Mouse (Mus musculus): ENCODE results near the gene Cfap43. TPM values are rescaled to one million over a fixed set of nuclear protein-coding genes. Genes with fewer than 3 reads are reported as not detected.

The Cfap43 gene
- polyA plus RNA-seq, 1 experiment, result 0.02 TPM

- Histone ChIP-seq H3K4me3 (no peak overlapping the region), H3K36me3 (ENCODE audit: control insufficient read depth, insufficient read depth) (peaks cover 1% of the 10 kb centered on the region), H3K27me3 (ENCODE audit: control insufficient read depth, insufficient read depth, insufficient read length) (no peaks in the 10 kb centered on the region), H3ac (ENCODE audit: control insufficient read depth, insufficient read length) (no peak overlapping the region), H3K4me2 (ENCODE audit: low read depth) (peak overlapping the region; percentile 27), H3K79me2 (ENCODE audit: control insufficient read depth, insufficient read depth) (no peaks in the 10 kb centered on the region)
- TF ChIP-seq MYOG (IDR thresholded peaks at IDR 0.05; ENCODE audit: control insufficient read depth in 1 of 3, insufficient read depth in 1 of 3, insufficient read length in 2 of 3, low read depth in 2 of 3) (no peak), POLR2AphosphoS2 (IDR thresholded peaks at IDR 0.05; ENCODE audit: insufficient read length, low read depth) (no peak), MYOD1 (IDR thresholded peaks at IDR 0.05; ENCODE audit: control insufficient read depth in 1 of 3, insufficient read length in 2 of 3, low read depth in 2 of 3) (no peak), E2F4 (IDR thresholded peaks at IDR 0.05; ENCODE audit: insufficient read depth) (no peak), TCF3 (IDR thresholded peaks at IDR 0.05; ENCODE audit: insufficient read length, low read depth) (no peak), REST (IDR thresholded peaks at IDR 0.05; ENCODE audit: insufficient read depth, insufficient read length) (no peak), TCF12 (IDR thresholded peaks at IDR 0.05; ENCODE audit: insufficient read depth, poor library complexity, severe bottlenecking) (no peak), MAX (IDR thresholded peaks at IDR 0.05; ENCODE audit: low read depth) (no peak), POLR2A (IDR thresholded peaks at IDR 0.05; ENCODE audit: insufficient read length, low read depth) (no peak), SRF (IDR thresholded peaks at IDR 0.05; ENCODE audit: control insufficient read depth, insufficient read length, low read depth) (no peak), CEBPB (IDR thresholded peaks at IDR 0.05; ENCODE audit: insufficient read depth, poor library complexity, severe bottlenecking) (no peak), USF1 (IDR thresholded peaks at IDR 0.05; ENCODE audit: low read depth) (no peak)
Measured at GRCm38 (mm10) chr19:47888037-47888436, 31.1 kb downstream of the Cfap43 start.

- Histone ChIP-seq H3K36me3 (ENCODE audit: control insufficient read depth, insufficient read depth) (no peaks in the 10 kb centered on the region), H3K27me3 (ENCODE audit: control insufficient read depth, insufficient read depth, insufficient read length) (no peaks in the 10 kb centered on the region), H3K79me2 (ENCODE audit: control insufficient read depth, insufficient read depth) (no peaks in the 10 kb centered on the region), H3ac (ENCODE audit: control insufficient read depth, insufficient read length) (no peak overlapping the region), H3K4me3 (no peak overlapping the region), H3K4me2 (ENCODE audit: low read depth) (peak overlapping the region; percentile 80)
- no peak for TF ChIP-seq REST (IDR thresholded peaks at IDR 0.05; ENCODE audit: insufficient read depth, insufficient read length)
- peak; percentile 6 to 95 (median 87) for TF ChIP-seq MYOD1 (IDR thresholded peaks at IDR 0.05; ENCODE audit: control insufficient read depth in 1 of 3, insufficient read length in 2 of 3, low read depth in 2 of 3)
- TF ChIP-seq POLR2A (IDR thresholded peaks at IDR 0.05; ENCODE audit: insufficient read length, low read depth), result no peak
- peak; percentile 86 for TF ChIP-seq TCF3 (IDR thresholded peaks at IDR 0.05; ENCODE audit: insufficient read length, low read depth)
- TF ChIP-seq E2F4 (IDR thresholded peaks at IDR 0.05; ENCODE audit: insufficient read depth), result no peak
- TF ChIP-seq MYOG (IDR thresholded peaks at IDR 0.05; ENCODE audit: control insufficient read depth in 1 of 3, insufficient read depth in 1 of 3, insufficient read length in 2 of 3, low read depth in 2 of 3), result peak; percentile 67 to 96 (median 84)
- peak; percentile 34 for TF ChIP-seq POLR2AphosphoS2 (IDR thresholded peaks at IDR 0.05; ENCODE audit: insufficient read length, low read depth)
- TF ChIP-seq USF1 (IDR thresholded peaks at IDR 0.05; ENCODE audit: low read depth), result peak; percentile 15
- no peak for TF ChIP-seq CEBPB (IDR thresholded peaks at IDR 0.05; ENCODE audit: insufficient read depth, poor library complexity, severe bottlenecking)
- TF ChIP-seq MAX (IDR thresholded peaks at IDR 0.05; ENCODE audit: low read depth), result no peak
- TF ChIP-seq TCF12 (IDR thresholded peaks at IDR 0.05; ENCODE audit: insufficient read depth, poor library complexity, severe bottlenecking), result peak; percentile 93
- no peak for TF ChIP-seq SRF (IDR thresholded peaks at IDR 0.05; ENCODE audit: control insufficient read depth, insufficient read length, low read depth)
Measured at GRCm38 (mm10) chr19:47887417-47887816, 31.7 kb downstream of the Cfap43 start.

DNA sequence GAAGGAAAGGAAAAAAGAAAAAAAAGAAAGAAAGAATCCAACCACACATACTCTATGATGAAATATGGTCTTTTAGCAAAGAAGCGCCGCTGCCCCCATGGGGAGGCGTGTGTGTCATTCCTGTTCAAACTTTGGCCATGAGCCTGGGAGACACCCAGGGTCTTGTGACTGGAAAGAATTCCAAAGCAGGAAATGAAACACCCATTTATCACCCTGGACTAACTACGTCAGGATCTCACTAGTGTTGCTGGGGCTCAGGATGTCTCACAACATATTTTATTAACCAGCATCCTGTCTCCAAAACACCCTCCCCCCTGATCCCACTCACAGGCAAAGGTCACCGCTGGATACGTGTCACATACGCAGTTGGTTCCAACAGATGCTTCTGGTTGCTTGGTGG lies 32.5 kb downstream of the Cfap43 start:
- Histone ChIP-seq H3K4me3 (no peak overlapping the region), H3K79me2 (ENCODE audit: control insufficient read depth, insufficient read depth) (no peaks in the 10 kb centered on the region), H3K36me3 (ENCODE audit: control insufficient read depth, insufficient read depth) (no peaks in the 10 kb centered on the region), H3K27me3 (ENCODE audit: control insufficient read depth, insufficient read depth, insufficient read length) (no peaks in the 10 kb centered on the region), H3ac (ENCODE audit: control insufficient read depth, insufficient read length) (no peak overlapping the region), H3K4me2 (ENCODE audit: low read depth) (peak overlapping the region; percentile 80)
- no peak for TF ChIP-seq TCF12 (IDR thresholded peaks at IDR 0.05; ENCODE audit: insufficient read depth, poor library complexity, severe bottlenecking)
- peak; percentile 61; the same call in 1 of the 2 replicates for TF ChIP-seq CEBPB (IDR thresholded peaks at IDR 0.05; ENCODE audit: insufficient read depth, poor library complexity, severe bottlenecking)
- TF ChIP-seq REST (IDR thresholded peaks at IDR 0.05; ENCODE audit: insufficient read depth, insufficient read length), result no peak
- peak; percentile 20 for TF ChIP-seq POLR2AphosphoS2 (IDR thresholded peaks at IDR 0.05; ENCODE audit: insufficient read length, low read depth)
- no peak for TF ChIP-seq MYOD1 (IDR thresholded peaks at IDR 0.05; ENCODE audit: control insufficient read depth in 1 of 3, insufficient read length in 2 of 3, low read depth in 2 of 3)
- no peak for TF ChIP-seq E2F4 (IDR thresholded peaks at IDR 0.05; ENCODE audit: insufficient read depth)
- peak; percentile 61 for TF ChIP-seq USF1 (IDR thresholded peaks at IDR 0.05; ENCODE audit: low read depth)
- no peak for TF ChIP-seq MAX (IDR thresholded peaks at IDR 0.05; ENCODE audit: low read depth)

DNA sequence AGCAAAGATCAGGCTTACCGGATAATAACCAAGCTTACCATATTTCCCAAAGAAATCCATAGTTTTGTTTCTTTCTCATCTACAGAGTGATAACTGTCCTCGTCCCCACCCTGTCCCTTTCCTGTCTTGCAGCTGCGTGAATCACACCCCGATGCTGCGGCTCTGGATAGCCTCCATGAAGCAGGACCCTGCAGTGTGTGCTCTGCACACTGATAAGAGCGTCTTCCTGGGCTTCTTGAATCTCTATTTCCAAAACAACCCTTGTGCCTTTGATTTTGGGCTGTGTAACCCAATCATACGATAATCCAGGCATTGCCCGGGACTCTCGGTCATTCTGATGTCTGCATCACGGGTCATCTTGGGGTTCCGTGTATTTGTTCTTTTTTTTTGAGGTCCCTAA lies 33.2 kb downstream of the Cfap43 start:
- H3K4me2 ChIP-seq (ENCODE audit: low read depth), result peak overlapping the region; percentile 80
- H3ac ChIP-seq (ENCODE audit: control insufficient read depth, insufficient read length), result no peak overlapping the region
- no peaks in the 10 kb centered on the region for H3K27me3 ChIP-seq (ENCODE audit: control insufficient read depth, insufficient read depth, insufficient read length)
- no peaks in the 10 kb centered on the region for H3K36me3 ChIP-seq (ENCODE audit: control insufficient read depth, insufficient read depth)
- H3K79me2 ChIP-seq (ENCODE audit: control insufficient read depth, insufficient read depth), result no peaks in the 10 kb centered on the region
- TF ChIP-seq MYOG (IDR thresholded peaks at IDR 0.05; ENCODE audit: control insufficient read depth in 1 of 3, insufficient read depth in 1 of 3, insufficient read length in 2 of 3, low read depth in 2 of 3), result peak in 1 of 3 experiments; percentile 14
- no peak for TF ChIP-seq POLR2A (IDR thresholded peaks at IDR 0.05; ENCODE audit: insufficient read length, low read depth)
- TF ChIP-seq MYOD1 (IDR thresholded peaks at IDR 0.05; ENCODE audit: control insufficient read depth in 1 of 3, insufficient read length in 2 of 3, low read depth in 2 of 3), result peak in 1 of 3 experiments; percentile 10
- no peak overlapping the region for H3K4me3 ChIP-seq

DNA sequence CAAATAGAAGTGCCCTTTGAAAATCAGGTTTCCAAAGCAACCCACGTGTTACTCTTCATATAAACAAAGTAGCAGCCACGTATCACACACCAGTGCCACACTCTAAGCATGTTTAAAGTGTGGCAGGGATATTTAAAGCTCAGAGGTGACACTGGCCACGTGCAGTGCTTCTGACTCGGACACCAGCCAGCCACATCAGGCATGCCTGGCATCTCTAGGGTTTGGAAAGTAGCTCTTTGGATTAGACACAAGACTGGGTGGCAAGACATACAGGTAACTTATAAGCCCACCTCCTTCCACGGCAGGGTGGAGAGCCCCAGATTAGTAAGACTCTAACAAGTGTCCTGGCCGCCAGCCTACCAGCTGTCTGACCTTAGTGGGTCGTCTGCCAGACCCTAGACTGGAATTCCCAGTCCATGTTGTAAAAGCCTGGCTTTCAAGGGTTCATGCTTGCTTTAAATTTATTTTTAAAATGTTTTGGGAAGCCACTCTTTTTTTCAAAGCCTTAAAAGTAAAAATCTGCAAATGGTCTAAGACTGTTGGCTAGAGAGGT lies 33.8 kb downstream of the Cfap43 start:
- H3K4me2 ChIP-seq (ENCODE audit: low read depth), result peak overlapping the region; percentile 80
- no peak overlapping the region for H3K4me3 ChIP-seq
- no peak overlapping the region for H3ac ChIP-seq (ENCODE audit: control insufficient read depth, insufficient read length)
- H3K36me3 ChIP-seq (ENCODE audit: control insufficient read depth, insufficient read depth), result no peaks in the 10 kb centered on the region
- no peak for TF ChIP-seq TCF12 (IDR thresholded peaks at IDR 0.05; ENCODE audit: insufficient read depth, poor library complexity, severe bottlenecking)
- no peak for TF ChIP-seq USF1 (IDR thresholded peaks at IDR 0.05; ENCODE audit: low read depth)
- no peak for TF ChIP-seq TCF3 (IDR thresholded peaks at IDR 0.05; ENCODE audit: insufficient read length, low read depth)
- no peak for TF ChIP-seq POLR2A (IDR thresholded peaks at IDR 0.05; ENCODE audit: insufficient read length, low read depth)
- TF ChIP-seq E2F4 (IDR thresholded peaks at IDR 0.05; ENCODE audit: insufficient read depth), result no peak
- no peak for TF ChIP-seq SRF (IDR thresholded peaks at IDR 0.05; ENCODE audit: control insufficient read depth, insufficient read length, low read depth)
- no peak for TF ChIP-seq CEBPB (IDR thresholded peaks at IDR 0.05; ENCODE audit: insufficient read depth, poor library complexity, severe bottlenecking)
- TF ChIP-seq MYOD1 (IDR thresholded peaks at IDR 0.05; ENCODE audit: control insufficient read depth in 1 of 3, insufficient read length in 2 of 3, low read depth in 2 of 3), result peak in 1 of 3 experiments; percentile 66
- TF ChIP-seq MAX (IDR thresholded peaks at IDR 0.05; ENCODE audit: low read depth), result no peak
- no peak for TF ChIP-seq REST (IDR thresholded peaks at IDR 0.05; ENCODE audit: insufficient read depth, insufficient read length)
- peak in 1 of 3 experiments; percentile 63 for TF ChIP-seq MYOG (IDR thresholded peaks at IDR 0.05; ENCODE audit: control insufficient read depth in 1 of 3, insufficient read depth in 1 of 3, insufficient read length in 2 of 3, low read depth in 2 of 3)
- no peak for TF ChIP-seq POLR2AphosphoS2 (IDR thresholded peaks at IDR 0.05; ENCODE audit: insufficient read length, low read depth)
- H3K27me3 ChIP-seq (ENCODE audit: control insufficient read depth, insufficient read depth, insufficient read length), result no peaks in the 10 kb centered on the region
- H3K79me2 ChIP-seq (ENCODE audit: control insufficient read depth, insufficient read depth), result no peaks in the 10 kb centered on the region
